Mouse (Mus musculus) CD4-positive, CD25-positive, alpha-beta regulatory T cell, adult 2 months (primary cell): ENCODE data around the gene Zfp367.

Experiments
- DNase-seq: peaks from one replicate; pipeline ENCODE4 v3.0.0-alpha.2; 2012; ENCODE audit warnings: low read depth, low spot score

The Zfp367 gene

DNA sequence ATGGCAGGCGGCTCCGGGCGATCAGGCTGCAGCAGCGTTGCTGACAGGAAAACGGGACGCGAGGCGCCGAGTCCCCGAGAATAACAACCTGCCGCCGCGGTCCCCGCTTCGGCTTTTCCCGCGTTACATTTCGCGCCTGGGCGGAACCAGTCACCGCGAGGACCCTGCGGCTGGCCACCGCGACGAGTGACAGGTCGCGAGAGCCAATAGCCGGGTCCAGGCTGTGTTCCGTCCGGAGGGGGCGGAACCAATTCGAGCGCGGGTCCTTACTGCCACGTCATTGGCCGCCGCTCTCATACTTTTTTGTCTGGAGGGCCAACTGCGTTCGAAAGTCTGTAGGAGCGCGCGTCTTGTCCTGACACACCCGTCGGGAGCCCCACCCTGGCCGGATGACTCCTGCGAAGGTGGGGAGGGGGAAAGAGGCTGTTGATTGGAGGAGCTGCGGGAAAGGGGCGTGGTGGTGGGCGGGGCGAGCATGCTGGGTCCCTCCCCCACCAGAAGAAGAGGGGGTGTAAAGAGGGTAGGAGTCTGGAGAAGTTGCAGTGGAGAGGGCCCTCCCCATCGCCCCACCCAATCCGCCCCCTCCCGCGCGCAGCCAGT is at the start of gene Zfp367:
Gene Zfp367, minus strand, starts transcription at position 120 of the 600 bp plus-strand sequence.
- DNase-seq, result peak; percentile 98

GRCm38 (mm10) chr13:64200911-64201310 is 47.9 kb upstream of the Zfp367 start:
- no peak for DNase-seq

- no peak for DNase-seq
These were observed 45.3 kb upstream of the Zfp367 start for GRCm38 (mm10) chr13:64198310-64198709.

DNA sequence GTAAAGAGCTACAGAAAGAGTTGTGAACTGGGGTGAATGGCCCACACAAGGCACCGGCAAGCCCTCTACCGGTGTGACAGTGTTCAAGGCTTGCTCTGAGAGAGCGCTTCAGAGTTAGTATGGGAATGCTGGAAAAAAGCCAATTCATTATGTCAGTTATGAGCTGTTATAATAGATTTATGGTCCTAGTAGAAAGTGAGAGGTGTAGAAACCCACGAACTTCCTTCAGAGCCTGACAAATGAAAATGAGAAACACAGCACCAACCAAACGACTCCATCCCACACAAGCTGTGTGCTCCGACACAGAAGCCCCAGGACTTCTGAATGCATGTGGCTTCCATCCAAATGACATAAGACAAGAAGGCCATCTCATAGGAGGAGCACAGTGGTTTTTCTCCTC is 44.9 kb upstream of the Zfp367 start:
- DNase-seq, result no peak

GRCm38 (mm10) chr13:64187065-64187464 is 34.1 kb upstream of the Zfp367 start:
- no peak for DNase-seq

GRCm38 (mm10) chr13:64186516-64186915 is 33.5 kb upstream of the Zfp367 start:
- no peak for DNase-seq

- DNase-seq, result no peak
These were observed 32.6 kb upstream of the Zfp367 start for GRCm38 (mm10) chr13:64185586-64185985.

DNA sequence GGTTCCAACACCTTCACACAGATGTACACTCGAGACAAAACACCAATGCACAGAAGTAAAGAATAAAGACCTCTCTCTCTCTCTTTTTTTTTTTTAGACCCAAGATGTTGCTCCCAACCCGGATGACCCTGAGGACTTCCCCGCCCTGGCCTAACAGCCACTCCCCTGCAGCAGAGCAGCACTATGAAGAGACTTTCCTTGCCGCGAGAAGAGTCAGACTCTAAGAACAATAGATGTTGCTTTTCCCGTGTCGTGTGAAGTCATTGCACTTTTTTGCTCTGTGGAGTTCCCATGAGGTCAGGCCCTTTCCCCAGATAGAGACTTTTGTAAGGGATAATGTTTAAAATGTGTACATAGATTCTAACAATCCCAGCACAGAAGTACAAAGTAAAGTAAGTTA is 32.2 kb upstream of the Zfp367 start:
- DNase-seq, result no peak

DNA sequence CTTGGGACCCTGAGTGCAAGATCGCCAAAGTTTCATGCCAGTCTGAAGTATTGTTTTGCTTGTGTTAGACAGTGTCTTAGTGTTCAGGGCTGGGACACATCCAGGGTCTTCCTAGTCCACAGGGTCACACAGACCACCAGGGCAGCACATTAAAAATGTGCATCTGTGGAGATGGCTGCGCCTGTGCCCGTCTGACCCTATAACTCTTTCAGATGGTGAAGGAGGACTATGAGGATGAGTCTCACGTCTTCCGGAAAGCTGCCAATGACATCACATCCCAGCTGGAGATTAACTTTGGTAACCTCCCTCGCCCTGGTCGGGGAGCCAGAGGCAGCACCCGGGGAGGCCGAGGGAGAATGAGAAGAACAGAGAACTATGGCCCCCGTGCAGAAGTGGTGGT is 31.4 kb upstream of the Zfp367 start:
- DNase-seq, result no peak

- DNase-seq, result no peak
These were observed 30.6 kb upstream of the Zfp367 start for GRCm38 (mm10) chr13:64183583-64183982.

DNA sequence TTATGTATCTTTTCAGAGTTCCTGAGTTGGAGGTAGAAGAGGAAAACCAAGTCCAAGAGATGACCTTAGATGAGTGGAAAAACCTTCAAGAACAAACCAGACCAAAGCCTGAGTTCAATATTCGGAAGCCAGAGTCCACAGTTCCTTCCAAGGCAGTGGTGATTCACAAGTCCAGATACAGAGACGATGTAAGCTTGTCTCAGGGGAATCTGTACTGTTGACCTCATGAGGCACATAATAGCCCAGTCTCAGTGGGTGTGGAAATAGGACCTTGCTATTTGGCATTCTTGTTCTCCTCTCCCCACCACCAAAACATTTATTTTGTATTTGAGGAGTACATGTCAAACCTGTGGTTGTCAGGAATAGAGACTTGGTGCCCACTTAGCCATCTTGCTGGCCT is 29.1 kb upstream of the Zfp367 start:
- no peak for DNase-seq

DNA sequence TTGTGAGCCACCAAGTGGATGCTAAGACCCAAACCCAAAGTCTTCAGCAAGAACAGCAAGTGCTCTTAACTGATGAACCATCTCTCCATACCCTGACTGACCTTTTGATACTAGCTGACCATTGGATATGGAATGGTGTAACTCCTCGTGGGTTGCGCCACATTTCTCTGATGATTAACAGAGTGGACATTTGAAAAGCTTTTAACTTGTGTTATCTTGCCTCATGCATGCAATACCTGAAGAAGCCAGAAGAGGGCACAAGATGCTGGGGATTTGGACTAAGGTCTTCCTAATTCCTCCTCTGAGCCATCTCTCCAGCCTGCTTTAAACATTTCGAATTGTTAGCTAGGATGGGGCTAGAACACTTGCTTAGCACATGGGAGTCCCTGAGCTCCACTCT is 27.9 kb upstream of the Zfp367 start:
- DNase-seq, result peak; percentile 72

DNA sequence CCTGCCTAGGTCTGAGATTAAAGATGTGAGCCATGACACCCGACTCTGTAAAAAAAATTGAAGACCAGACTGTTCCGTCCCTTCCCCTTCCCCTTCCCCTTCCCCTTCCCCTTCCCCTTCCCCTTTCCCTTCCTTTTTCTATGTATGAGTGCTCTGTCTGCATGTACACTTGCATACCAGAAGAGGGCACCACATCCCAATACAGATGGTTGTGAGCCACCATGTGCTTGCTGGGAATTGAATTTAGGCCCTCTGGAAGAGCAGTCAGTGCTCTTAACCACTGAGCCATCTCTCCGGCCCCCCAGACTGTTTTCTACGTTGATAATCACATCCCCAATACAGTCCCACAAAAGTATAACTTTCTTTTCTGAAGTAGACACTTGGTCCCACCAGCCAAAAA is 27.3 kb upstream of the Zfp367 start:
- peak; percentile 43 for DNase-seq

GRCm38 (mm10) chr13:64178746-64179652 is 26.0 kb upstream of the Zfp367 start:
- DNase-seq, result no peak

GRCm38 (mm10) chr13:64178000-64178399 is 25.0 kb upstream of the Zfp367 start:
- no peak for DNase-seq

DNA sequence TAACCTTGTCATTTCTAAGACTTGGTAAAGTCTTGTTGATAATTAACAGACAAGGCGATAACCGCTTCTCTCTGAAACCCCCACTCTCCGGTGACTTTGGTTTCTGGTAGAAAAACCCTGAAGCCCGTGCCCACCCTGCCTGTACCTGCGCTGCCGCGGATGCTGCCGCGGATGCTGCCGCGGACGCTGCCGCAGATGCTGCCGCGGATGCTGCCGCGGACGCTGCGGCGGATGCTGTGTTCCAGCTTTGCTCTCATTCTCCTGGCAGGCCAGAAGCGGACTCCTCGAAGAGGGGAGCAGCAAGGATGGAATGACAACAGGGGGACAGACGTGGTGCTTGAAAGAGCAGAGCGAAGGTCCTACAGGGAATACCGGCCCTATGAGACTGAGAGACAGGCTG is 16.7 kb upstream of the Zfp367 start:
- DNase-seq, result no peak

- DNase-seq, result no peak
These were observed 10.2 kb upstream of the Zfp367 start for GRCm38 (mm10) chr13:64163147-64163715.

DNA sequence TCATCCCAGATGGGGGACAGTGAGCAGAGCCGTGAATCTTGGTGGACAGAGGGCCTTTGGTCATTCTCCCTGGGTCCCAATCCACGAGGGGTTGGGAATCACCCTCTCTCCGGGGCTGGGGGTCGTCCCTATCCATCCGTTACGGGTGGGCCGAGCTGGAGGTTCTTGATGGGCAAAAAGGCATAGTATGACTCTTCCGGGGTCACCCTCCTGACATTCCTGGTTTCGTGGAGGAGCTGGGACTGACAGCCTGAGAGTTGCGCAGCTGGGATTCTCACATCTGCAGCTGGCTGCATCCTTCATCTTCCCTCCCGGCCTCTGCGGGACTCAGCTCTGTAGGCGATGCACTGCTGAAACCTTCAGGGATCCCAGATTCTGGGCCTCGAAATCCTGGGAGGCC is 9.6 kb upstream of the Zfp367 start:
- DNase-seq, result peak; percentile 14

- DNase-seq, result no peak
These were observed 9.1 kb upstream of the Zfp367 start for GRCm38 (mm10) chr13:64161916-64162611.

DNA sequence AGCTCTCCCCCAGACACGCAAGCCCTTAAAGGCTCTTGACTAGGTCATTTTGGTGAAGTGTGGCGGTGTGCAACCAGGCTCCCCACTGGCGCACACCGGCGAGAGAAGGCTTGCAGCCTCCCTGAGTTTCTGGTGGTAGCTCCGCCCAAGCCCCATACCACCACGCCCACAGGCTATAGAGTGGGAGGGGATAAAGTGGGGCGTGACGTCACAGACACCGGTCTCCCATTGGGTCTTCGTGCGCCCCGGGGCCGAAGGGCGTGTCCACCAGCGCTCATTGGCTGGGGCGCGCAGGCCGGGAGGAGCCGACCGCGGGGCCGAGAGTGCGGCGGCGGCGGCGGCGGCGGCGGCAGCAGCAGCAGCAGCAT is 8.5 kb upstream of the Zfp367 start, which contains the start of gene Habp4:
Gene Habp4, plus strand, starts transcription at position 277 of the 368 bp plus-strand sequence.
- DNase-seq, result peak; percentile 99

GRCm38 (mm10) chr13:64156966-64157365 is 4.0 kb upstream of the Zfp367 start:
- no peak for DNase-seq

GRCm38 (mm10) chr13:64155171-64155571 is 2.2 kb upstream of the Zfp367 start:
- peak; percentile 31 for DNase-seq
